Mouse (Mus musculus): ENCODE results near the gene Tceal7. TPM values are rescaled to one million over a fixed set of nuclear protein-coding genes. Genes with fewer than 3 reads are reported as not detected.
"Not testable (repeated sequence)": the region's sequence is repeated elsewhere in the genome, so short reads cannot be mapped to it uniquely, and the experiment has no call there.

Tceal7 gene
- 9.2 and 10.6 TPM in 2 replicates for polyA plus RNA-seq (2016; fragmentation: Nextera tagmentation; extraction: Ambion mirVana)

GRCm38 (mm10) chrX:136214729-136215677, at the start of gene Tceal7, which contains the start of gene Bex1:
TSS of gene Tceal7 (plus strand) at chrX:136214779.
TSS of gene Bex1 (minus strand) at chrX:136215513.
- Histone ChIP-seq H3K27ac (ENCODE audit: poor library complexity, severe bottlenecking) (peak within 1 kb of the TSS; percentile 75; the same call in 1 of the 2 replicates), H3K4me2 (peak within 1 kb of the TSS; percentile 63), H3K9ac (peak within 1 kb of the TSS; percentile 70; the same call in 1 of the 2 replicates), H3K4me3 (peak within 1 kb of the TSS; percentile 54)
- H3K27me3 ChIP-seq (replicated peaks); H3K36me3 ChIP-seq; H3K9me3 ChIP-seq (replicated peaks); H3K4me1 ChIP-seq (replicated peaks): not testable (repeated sequence)
- peak; percentile 91 for ATAC-seq (ENCODE audit: insufficient number of reproducible peaks, low FRiP score)
- WGBS: 30% methylated on average over 24 of the region's 67 CpGs

GRCm38 (mm10) chrX:136170625-136171024, 44.0 kb upstream of the Tceal7 start:
- H3K36me3 ChIP-seq: no peaks in the 10 kb centered on the region; the same call in 1 of the 2 replicates
- H3K4me1 ChIP-seq (replicated peaks): no peaks in the 10 kb centered on the region
- no peaks in the 10 kb centered on the region for H3K27me3 ChIP-seq (replicated peaks)
- H3K27ac ChIP-seq (ENCODE audit: poor library complexity, severe bottlenecking): peak overlapping the region; percentile 96
- peak overlapping the region; percentile 71 for H3K9ac ChIP-seq
- 35% methylated on average over 10 of the region's 10 CpGs for WGBS
- H3K4me2 ChIP-seq: peak overlapping the region; percentile 77
- 0 out of 2 replicates have a peak, but pooled peaks have one; percentile 47 for ATAC-seq (ENCODE audit: insufficient number of reproducible peaks, low FRiP score)
- no peaks in the 10 kb centered on the region for H3K9me3 ChIP-seq (replicated peaks)
- H3K4me3 ChIP-seq: peak overlapping the region; percentile 71

- no peaks in the 10 kb centered on the region; the same call in 1 of the 2 replicates for H3K36me3 ChIP-seq
- ATAC-seq (ENCODE audit: insufficient number of reproducible peaks, low FRiP score): peak; percentile 65; the same call in 1 of the 2 replicates
- WGBS: 12% methylated on average over 24 of the region's 24 CpGs
Observed at GRCm38 (mm10) chrX:136171189-136172117, 43.1 kb upstream of the Tceal7 start.

GRCm38 (mm10) chrX:136172118-136172551, 42.4 kb upstream of the Tceal7 start, which contains the start of gene Tceal8:
TSS of gene Tceal8 (minus strand) at chrX:136172342.
- Histone ChIP-seq H3K4me1 (replicated peaks) (no peaks in the 10 kb centered on the region), H3K9me3 (replicated peaks) (no peaks in the 10 kb centered on the region), H3K27ac (ENCODE audit: poor library complexity, severe bottlenecking) (peak within 1 kb of the TSS; percentile 96), H3K9ac (peak within 1 kb of the TSS; percentile 89), H3K36me3 (no peaks in the 10 kb centered on the region; the same call in 1 of the 2 replicates), H3K4me2 (peak within 1 kb of the TSS; percentile 77), H3K27me3 (replicated peaks) (no peaks in the 10 kb centered on the region), H3K4me3 (peak within 1 kb of the TSS; percentile 71)
- peak; percentile 94 for ATAC-seq (ENCODE audit: insufficient number of reproducible peaks, low FRiP score)
- 13% methylated on average over 10 of the region's 10 CpGs for WGBS

More at GRCm38 (mm10) chrX:136171189-136172117, 43.1 kb upstream of the Tceal7 start:
- Histone ChIP-seq H3K4me1 (replicated peaks) (no peaks in the 10 kb centered on the region), H3K9me3 (replicated peaks) (no peaks in the 10 kb centered on the region), H3K27me3 (replicated peaks) (no peaks in the 10 kb centered on the region), H3K9ac (peak overlapping the region; percentile 89), H3K4me3 (peak overlapping the region; percentile 71), H3K4me2 (peak overlapping the region; percentile 77), H3K27ac (ENCODE audit: poor library complexity, severe bottlenecking) (peak overlapping the region; percentile 96)

- Histone ChIP-seq H3K9ac (no peak overlapping the region), H3K4me2 (peak overlapping the region; percentile 55), H3K4me1 (replicated peaks) (no peaks in the 10 kb centered on the region), H3K4me3 (peak overlapping the region; percentile 71), H3K27me3 (replicated peaks) (no peaks in the 10 kb centered on the region), H3K36me3 (no peaks in the 10 kb centered on the region; the same call in 1 of the 2 replicates), H3K9me3 (replicated peaks) (no peaks in the 10 kb centered on the region), H3K27ac (ENCODE audit: poor library complexity, severe bottlenecking) (peak overlapping the region; percentile 60)
- 31% methylated on average over 10 of the region's 10 CpGs for WGBS
- ATAC-seq (ENCODE audit: insufficient number of reproducible peaks, low FRiP score): no peak
Observed at GRCm38 (mm10) chrX:136172786-136173185, 41.8 kb upstream of the Tceal7 start.

- Histone ChIP-seq H3K4me3 (no peak overlapping the region), H3K27me3 (replicated peaks) (no peaks in the 10 kb centered on the region), H3K27ac (ENCODE audit: poor library complexity, severe bottlenecking) (no peak overlapping the region), H3K4me2 (peak overlapping the region; percentile 16; the same call in 1 of the 2 replicates), H3K36me3 (no peaks in the 10 kb centered on the region), H3K9ac (no peak overlapping the region), H3K4me1 (replicated peaks) (peaks cover 6% of the 10 kb centered on the region; the same call in 1 of the 2 replicates), H3K9me3 (replicated peaks) (no peaks in the 10 kb centered on the region)
- WGBS: 25% methylated on average over 11 of the region's 11 CpGs
- no peak for ATAC-seq (ENCODE audit: insufficient number of reproducible peaks, low FRiP score)
Observed at GRCm38 (mm10) chrX:136180897-136181553, 33.6 kb upstream of the Tceal7 start.

GRCm38 (mm10) chrX:136183107-136183506, 31.5 kb upstream of the Tceal7 start:
- no peak overlapping the region for H3K9ac ChIP-seq

GRCm38 (mm10) chrX:136195193-136195944, 19.2 kb upstream of the Tceal7 start:
- WGBS: 76% methylated on average over 16 of the region's 16 CpGs
- H3K4me1 ChIP-seq (replicated peaks): no peaks in the 10 kb centered on the region
- H3K9me3 ChIP-seq (replicated peaks): no peaks in the 10 kb centered on the region
- no peak overlapping the region for H3K4me2 ChIP-seq
- H3K36me3 ChIP-seq: no peaks in the 10 kb centered on the region
- H3K4me3 ChIP-seq: no peak overlapping the region
- no peak for ATAC-seq (ENCODE audit: insufficient number of reproducible peaks, low FRiP score)
- H3K27me3 ChIP-seq (replicated peaks): no peaks in the 10 kb centered on the region
- H3K27ac ChIP-seq (ENCODE audit: poor library complexity, severe bottlenecking): no peak overlapping the region
- no peak overlapping the region for H3K9ac ChIP-seq

More at GRCm38 (mm10) chrX:136183107-136183506, 31.5 kb upstream of the Tceal7 start:
- no peak overlapping the region for H3K27ac ChIP-seq (ENCODE audit: poor library complexity, severe bottlenecking)
- H3K9me3 ChIP-seq (replicated peaks): no peaks in the 10 kb centered on the region
- no peak overlapping the region for H3K4me2 ChIP-seq
- H3K27me3 ChIP-seq (replicated peaks): no peaks in the 10 kb centered on the region
- H3K4me1 ChIP-seq (replicated peaks): peaks cover 6% of the 10 kb centered on the region; the same call in 1 of the 2 replicates
- no peak for ATAC-seq (ENCODE audit: insufficient number of reproducible peaks, low FRiP score)
- no peak overlapping the region for H3K4me3 ChIP-seq
- 70% methylated on average over 1 of the region's 1 CpGs for WGBS
- H3K36me3 ChIP-seq: no peaks in the 10 kb centered on the region

- no peaks in the 10 kb centered on the region for H3K27me3 ChIP-seq (replicated peaks)
- H3K9ac ChIP-seq: no peak overlapping the region
- no peaks in the 10 kb centered on the region for H3K9me3 ChIP-seq (replicated peaks)
- no peak overlapping the region for H3K4me3 ChIP-seq
- no peaks in the 10 kb centered on the region for H3K4me1 ChIP-seq (replicated peaks)
- no peak for ATAC-seq (ENCODE audit: insufficient number of reproducible peaks, low FRiP score)
- H3K4me2 ChIP-seq: no peak overlapping the region
- H3K27ac ChIP-seq (ENCODE audit: poor library complexity, severe bottlenecking): no peak overlapping the region
- H3K36me3 ChIP-seq: no peaks in the 10 kb centered on the region
- 53% methylated on average over 1 of the region's 1 CpGs for WGBS
Observed at GRCm38 (mm10) chrX:136196873-136197272, 17.7 kb upstream of the Tceal7 start.

Measured in heart, embryonic 12.5 days (tissue).